Mouse (Mus musculus): ENCODE measurements at regions not wholly inside any gene's neighbourhood (a gene's known extent, or its start where the extent isn't known, plus 50 kb on each side); places are given as distances from the start of the nearest gene placed in this dataset.
A peak's percentile ranks its signal among the peaks of the same experiment; 100 is the strongest.
"Not testable (repeated sequence)": the region's sequence is repeated elsewhere in the genome, so short reads cannot be mapped to it uniquely, and the experiment has no call there.

- Histone ChIP-seq H3K4me3 (ENCODE audit: insufficient read depth, low read depth, low read length) (no peak overlapping the region), H3K27me3 (replicated peaks; ENCODE audit: control insufficient read depth, insufficient read depth, low read length) (no peaks in the 10 kb centered on the region), H3K27ac (ENCODE audit: insufficient read depth, low read depth, low read length) (no peak overlapping the region), H3K4me1 (ENCODE audit: control insufficient read depth, insufficient read depth, low read length) (no peaks in the 10 kb centered on the region), H3K36me3 (ENCODE audit: control insufficient read depth, insufficient read depth, low read length) (no peaks in the 10 kb centered on the region)
- 85% methylated on average over 5 of the region's 5 CpGs for WGBS
- no peak for DNase-seq
- TF ChIP-seq CTCF (conservative IDR thresholded peaks at IDR 0.05; ENCODE audit: insufficient read depth, insufficient read length, low read depth, low read length) (no peak), POLR2A (IDR thresholded peaks at IDR 0.05; ENCODE audit: low read depth, low read length) (no peak)
Measured at GRCm38 (mm10) chr5:14309981-14310380, 204.7 kb upstream of the Pclo start.

- Histone ChIP-seq H3K4me3 (ENCODE audit: insufficient read depth, low read depth, low read length) (no peak overlapping the region), H3K27ac (ENCODE audit: insufficient read depth, low read depth, low read length) (no peak overlapping the region), H3K4me1 (ENCODE audit: control insufficient read depth, insufficient read depth, low read length) (no peaks in the 10 kb centered on the region), H3K36me3 (ENCODE audit: control insufficient read depth, insufficient read depth, low read length) (no peaks in the 10 kb centered on the region), H3K27me3 (replicated peaks; ENCODE audit: control insufficient read depth, insufficient read depth, low read length) (no peaks in the 10 kb centered on the region)
- WGBS: 84% methylated on average over 3 of the region's 3 CpGs
- no peak for DNase-seq
- TF ChIP-seq CTCF (conservative IDR thresholded peaks at IDR 0.05; ENCODE audit: insufficient read depth, insufficient read length, low read depth, low read length) (no peak), POLR2A (IDR thresholded peaks at IDR 0.05; ENCODE audit: low read depth, low read length) (no peak)
Measured at GRCm38 (mm10) chr5:14311729-14312128, 203.0 kb upstream of the Pclo start.

- Histone ChIP-seq H3K27me3 (replicated peaks; ENCODE audit: control insufficient read depth, insufficient read depth, low read length) (no peaks in the 10 kb centered on the region), H3K4me3 (ENCODE audit: insufficient read depth, low read depth, low read length) (no peak overlapping the region), H3K27ac (ENCODE audit: insufficient read depth, low read depth, low read length) (no peak overlapping the region), H3K36me3 (ENCODE audit: control insufficient read depth, insufficient read depth, low read length) (no peaks in the 10 kb centered on the region), H3K4me1 (ENCODE audit: control insufficient read depth, insufficient read depth, low read length) (no peaks in the 10 kb centered on the region)
- TF ChIP-seq CTCF (conservative IDR thresholded peaks at IDR 0.05; ENCODE audit: insufficient read depth, insufficient read length, low read depth, low read length) (no peak), POLR2A (IDR thresholded peaks at IDR 0.05; ENCODE audit: low read depth, low read length) (no peak)
- WGBS: 83% methylated on average over 4 of the region's 4 CpGs
- DNase-seq: no peak
Measured at GRCm38 (mm10) chr5:14320216-14320615, 194.5 kb upstream of the Pclo start.

GRCm38 (mm10) chr5:14322000-14322399, 192.7 kb upstream of the Pclo start:
- TF ChIP-seq CTCF (conservative IDR thresholded peaks at IDR 0.05; ENCODE audit: insufficient read depth, insufficient read length, low read depth, low read length): no peak
- no peak for TF ChIP-seq POLR2A (IDR thresholded peaks at IDR 0.05; ENCODE audit: low read depth, low read length)
- Histone ChIP-seq H3K27me3 (replicated peaks; ENCODE audit: control insufficient read depth, insufficient read depth, low read length) (no peaks in the 10 kb centered on the region), H3K27ac (ENCODE audit: insufficient read depth, low read depth, low read length) (no peak overlapping the region), H3K4me3 (ENCODE audit: insufficient read depth, low read depth, low read length) (no peak overlapping the region), H3K4me1 (ENCODE audit: control insufficient read depth, insufficient read depth, low read length) (no peaks in the 10 kb centered on the region), H3K36me3 (ENCODE audit: control insufficient read depth, insufficient read depth, low read length) (no peaks in the 10 kb centered on the region)
- 38% methylated on average over 1 of the region's 1 CpGs for WGBS
- no peak for DNase-seq

- Histone ChIP-seq H3K27ac (ENCODE audit: insufficient read depth, low read depth, low read length) (no peak overlapping the region), H3K27me3 (replicated peaks; ENCODE audit: control insufficient read depth, insufficient read depth, low read length) (no peaks in the 10 kb centered on the region), H3K36me3 (ENCODE audit: control insufficient read depth, insufficient read depth, low read length) (no peaks in the 10 kb centered on the region), H3K4me3 (ENCODE audit: insufficient read depth, low read depth, low read length) (no peak overlapping the region), H3K4me1 (ENCODE audit: control insufficient read depth, insufficient read depth, low read length) (no peaks in the 10 kb centered on the region)
- no peak for DNase-seq
- TF ChIP-seq POLR2A (IDR thresholded peaks at IDR 0.05; ENCODE audit: low read depth, low read length): no peak
- no peak for TF ChIP-seq CTCF (conservative IDR thresholded peaks at IDR 0.05; ENCODE audit: insufficient read depth, insufficient read length, low read depth, low read length)
- 5% methylated on average over 1 of the region's 1 CpGs for WGBS
Measured at GRCm38 (mm10) chr5:14360446-14360845, 154.3 kb upstream of the Pclo start.

GRCm38 (mm10) chr5:14389184-14389890, 125.4 kb upstream of the Pclo start:
- peak; percentile 63 for DNase-seq
- 15% methylated on average over 6 of the region's 6 CpGs for WGBS

GRCm38 (mm10) chr5:14391793-14392192, 122.9 kb upstream of the Pclo start:
- WGBS: 73% methylated on average over 3 of the region's 3 CpGs
- no peak for DNase-seq
- H3K27ac ChIP-seq (ENCODE audit: insufficient read depth, low read depth, low read length): no peak overlapping the region
- no peaks in the 10 kb centered on the region for H3K4me1 ChIP-seq (ENCODE audit: control insufficient read depth, insufficient read depth, low read length)
- no peak for TF ChIP-seq POLR2A (IDR thresholded peaks at IDR 0.05; ENCODE audit: low read depth, low read length)
- TF ChIP-seq CTCF (conservative IDR thresholded peaks at IDR 0.05; ENCODE audit: insufficient read depth, insufficient read length, low read depth, low read length): no peak
- no peak overlapping the region for H3K4me3 ChIP-seq (ENCODE audit: insufficient read depth, low read depth, low read length)
- no peaks in the 10 kb centered on the region for H3K36me3 ChIP-seq (ENCODE audit: control insufficient read depth, insufficient read depth, low read length)
- no peaks in the 10 kb centered on the region for H3K27me3 ChIP-seq (replicated peaks; ENCODE audit: control insufficient read depth, insufficient read depth, low read length)

More at GRCm38 (mm10) chr5:14389184-14389890, 125.4 kb upstream of the Pclo start:
- Histone ChIP-seq H3K4me1 (ENCODE audit: control insufficient read depth, insufficient read depth, low read length) (no peaks in the 10 kb centered on the region), H3K27me3 (replicated peaks; ENCODE audit: control insufficient read depth, insufficient read depth, low read length) (no peaks in the 10 kb centered on the region), H3K27ac (ENCODE audit: insufficient read depth, low read depth, low read length) (no peak overlapping the region), H3K36me3 (ENCODE audit: control insufficient read depth, insufficient read depth, low read length) (no peaks in the 10 kb centered on the region), H3K4me3 (ENCODE audit: insufficient read depth, low read depth, low read length) (no peak overlapping the region)
- TF ChIP-seq CTCF (conservative IDR thresholded peaks at IDR 0.05; ENCODE audit: insufficient read depth, insufficient read length, low read depth, low read length): peak; percentile 51; the same call in 1 of the 2 replicates
- no peak for TF ChIP-seq POLR2A (IDR thresholded peaks at IDR 0.05; ENCODE audit: low read depth, low read length)

GRCm38 (mm10) chr5:14403381-14403780, 111.3 kb upstream of the Pclo start:
- not testable (repeated sequence) for DNase-seq; H3K36me3 ChIP-seq (ENCODE audit: control insufficient read depth, insufficient read depth, low read length); H3K4me1 ChIP-seq (ENCODE audit: control insufficient read depth, insufficient read depth, low read length); H3K4me3 ChIP-seq (ENCODE audit: insufficient read depth, low read depth, low read length); H3K27me3 ChIP-seq (replicated peaks; ENCODE audit: control insufficient read depth, insufficient read depth, low read length); H3K27ac ChIP-seq (ENCODE audit: insufficient read depth, low read depth, low read length)
- WGBS: 89% methylated on average over 12 of the region's 12 CpGs
